Mouse (Mus musculus): ENCODE data around the gene Wars2. TPM values are rescaled to one million over a fixed set of nuclear protein-coding genes. Genes with fewer than 3 reads are reported as not detected.

The Wars2 gene
- 4.6 and 11.3 TPM in 2 replicates for polyA plus RNA-seq (2012; ENCODE audit: insufficient read depth, insufficient read length, missing spikeins)

- Histone ChIP-seq H3K4me1 (ENCODE audit: control insufficient read depth, insufficient read depth, insufficient read length, low read length) (no peaks in the 10 kb centered on the region), H3K4me3 (ENCODE audit: insufficient read depth, low read depth, low read length) (peak within 1 kb of the TSS; percentile 75), H3K27ac (replicated peaks; ENCODE audit: low read depth, low read length) (peak within 1 kb of the TSS; percentile 90)
Observed at GRCm38 (mm10) chr3:99140940-99141854, at the start of gene Wars2. Wars2 (plus strand) TSS chr3:99141068.

GRCm38 (mm10) chr3:99096816-99097215 lies 44.1 kb upstream of the Wars2 start:
- no peaks in the 10 kb centered on the region for H3K4me1 ChIP-seq (ENCODE audit: control insufficient read depth, insufficient read depth, insufficient read length, low read length)
- no peak overlapping the region for H3K27ac ChIP-seq (replicated peaks; ENCODE audit: low read depth, low read length)
- no peak overlapping the region for H3K4me3 ChIP-seq (ENCODE audit: insufficient read depth, low read depth, low read length)

GRCm38 (mm10) chr3:99110353-99111213 lies 30.3 kb upstream of the Wars2 start:
- no peaks in the 10 kb centered on the region for H3K4me1 ChIP-seq (ENCODE audit: control insufficient read depth, insufficient read depth, insufficient read length, low read length)
- no peak overlapping the region for H3K27ac ChIP-seq (replicated peaks; ENCODE audit: low read depth, low read length)
- no peak overlapping the region for H3K4me3 ChIP-seq (ENCODE audit: insufficient read depth, low read depth, low read length)

GRCm38 (mm10) chr3:99111214-99111608 lies 29.7 kb upstream of the Wars2 start:
- Histone ChIP-seq H3K27ac (replicated peaks; ENCODE audit: low read depth, low read length) (no peak overlapping the region), H3K4me3 (ENCODE audit: insufficient read depth, low read depth, low read length) (no peak overlapping the region), H3K4me1 (ENCODE audit: control insufficient read depth, insufficient read depth, insufficient read length, low read length) (no peaks in the 10 kb centered on the region)

- no peak overlapping the region for H3K4me3 ChIP-seq (ENCODE audit: insufficient read depth, low read depth, low read length)
- no peaks in the 10 kb centered on the region for H3K4me1 ChIP-seq (ENCODE audit: control insufficient read depth, insufficient read depth, insufficient read length, low read length)
- H3K27ac ChIP-seq (replicated peaks; ENCODE audit: low read depth, low read length): no peak overlapping the region
Observed at GRCm38 (mm10) chr3:99113266-99113837, 27.5 kb upstream of the Wars2 start.

DNA sequence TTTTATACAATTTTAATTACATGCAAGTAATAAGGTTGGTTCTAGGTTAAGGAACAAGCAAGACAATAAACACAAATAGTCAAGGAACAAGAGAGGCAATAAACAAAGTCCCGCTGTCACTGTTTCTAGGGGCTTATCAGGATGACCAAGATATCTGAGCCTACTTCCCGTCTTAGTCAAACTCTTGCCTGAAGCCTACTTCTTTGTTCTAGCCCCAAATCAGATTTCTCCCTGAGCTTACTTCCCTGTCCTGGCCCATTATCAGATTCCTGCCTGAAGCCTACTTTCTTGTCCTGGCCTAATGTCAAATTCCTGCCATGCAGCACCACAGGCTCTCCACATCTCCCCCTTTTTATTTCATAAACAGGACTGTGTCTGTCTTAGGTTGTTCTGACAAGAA lies 19.9 kb upstream of the Wars2 start:
- no peak overlapping the region for H3K27ac ChIP-seq (replicated peaks; ENCODE audit: low read depth, low read length)
- H3K4me1 ChIP-seq (ENCODE audit: control insufficient read depth, insufficient read depth, insufficient read length, low read length): no peaks in the 10 kb centered on the region
- H3K4me3 ChIP-seq (ENCODE audit: insufficient read depth, low read depth, low read length): no peak overlapping the region

DNA sequence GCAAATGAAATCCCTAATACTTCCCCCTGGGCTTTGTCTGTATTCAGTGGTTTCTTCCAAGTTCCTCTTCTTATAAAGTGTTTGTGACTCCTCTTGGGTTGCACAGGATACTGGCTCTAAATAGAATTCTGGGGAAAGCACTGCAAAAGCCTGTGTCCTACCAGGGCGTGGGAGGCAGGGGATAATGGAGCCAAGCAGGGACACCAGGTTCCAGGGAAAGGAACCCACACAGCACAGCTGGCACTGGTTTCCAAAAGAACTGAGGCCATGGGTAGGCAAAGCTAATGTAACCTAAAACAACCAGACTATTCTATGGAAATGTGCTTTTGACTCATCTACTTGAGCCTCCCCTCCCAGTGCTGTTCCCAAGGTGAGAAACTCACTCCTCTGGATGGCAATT lies 10.3 kb upstream of the Wars2 start:
- no peaks in the 10 kb centered on the region for H3K4me1 ChIP-seq (ENCODE audit: control insufficient read depth, insufficient read depth, insufficient read length, low read length)

GRCm38 (mm10) chr3:99131973-99132372 lies 8.9 kb upstream of the Wars2 start:
- Histone ChIP-seq H3K4me3 (ENCODE audit: insufficient read depth, low read depth, low read length) (no peak overlapping the region), H3K27ac (replicated peaks; ENCODE audit: low read depth, low read length) (no peak overlapping the region), H3K4me1 (ENCODE audit: control insufficient read depth, insufficient read depth, insufficient read length, low read length) (no peaks in the 10 kb centered on the region)

More for the DNA sequence above, 10.3 kb upstream of the Wars2 start:
- Histone ChIP-seq H3K27ac (replicated peaks; ENCODE audit: low read depth, low read length) (no peak overlapping the region), H3K4me3 (ENCODE audit: insufficient read depth, low read depth, low read length) (no peak overlapping the region)

- no peak overlapping the region for H3K27ac ChIP-seq (replicated peaks; ENCODE audit: low read depth, low read length)
- no peaks in the 10 kb centered on the region for H3K4me1 ChIP-seq (ENCODE audit: control insufficient read depth, insufficient read depth, insufficient read length, low read length)
- H3K4me3 ChIP-seq (ENCODE audit: insufficient read depth, low read depth, low read length): no peak overlapping the region
Observed at GRCm38 (mm10) chr3:99133913-99134312, 7.0 kb upstream of the Wars2 start.

DNA sequence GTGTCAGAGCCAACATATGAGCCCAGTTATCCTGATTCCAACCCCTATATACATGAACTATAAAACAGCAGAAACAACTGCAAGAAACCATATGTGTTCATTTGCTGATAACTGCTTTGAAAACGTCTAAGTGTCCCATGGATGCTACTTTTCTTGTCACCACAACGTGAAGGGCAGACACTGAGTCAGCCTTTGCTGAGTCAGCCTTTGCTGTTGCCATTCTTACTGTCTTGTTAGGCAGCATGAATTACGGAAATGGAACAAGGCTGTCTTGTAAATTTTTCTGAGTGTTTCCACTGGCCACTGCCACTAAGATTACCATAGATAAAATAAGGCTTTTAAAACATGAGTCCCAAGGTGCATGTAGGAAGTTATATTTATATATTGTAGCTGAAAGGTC lies 7.0 kb downstream of the Wars2 start:
- H3K27ac ChIP-seq (replicated peaks; ENCODE audit: low read depth, low read length): no peak overlapping the region
- no peaks in the 10 kb centered on the region for H3K4me1 ChIP-seq (ENCODE audit: control insufficient read depth, insufficient read depth, insufficient read length, low read length)
- H3K4me3 ChIP-seq (ENCODE audit: insufficient read depth, low read depth, low read length): no peak overlapping the region

GRCm38 (mm10) chr3:99149035-99149434 lies 8.2 kb downstream of the Wars2 start:
- no peak overlapping the region for H3K27ac ChIP-seq (replicated peaks; ENCODE audit: low read depth, low read length)
- no peak overlapping the region for H3K4me3 ChIP-seq (ENCODE audit: insufficient read depth, low read depth, low read length)
- H3K4me1 ChIP-seq (ENCODE audit: control insufficient read depth, insufficient read depth, insufficient read length, low read length): no peaks in the 10 kb centered on the region

GRCm38 (mm10) chr3:99156286-99156685 lies 15.4 kb downstream of the Wars2 start:
- Histone ChIP-seq H3K4me3 (ENCODE audit: insufficient read depth, low read depth, low read length) (no peak overlapping the region), H3K27ac (replicated peaks; ENCODE audit: low read depth, low read length) (no peak overlapping the region)

GRCm38 (mm10) chr3:99156987-99157386 lies 16.1 kb downstream of the Wars2 start:
- H3K4me1 ChIP-seq (ENCODE audit: control insufficient read depth, insufficient read depth, insufficient read length, low read length): no peaks in the 10 kb centered on the region
- no peak overlapping the region for H3K4me3 ChIP-seq (ENCODE audit: insufficient read depth, low read depth, low read length)
- H3K27ac ChIP-seq (replicated peaks; ENCODE audit: low read depth, low read length): no peak overlapping the region

More at GRCm38 (mm10) chr3:99156286-99156685, 15.4 kb downstream of the Wars2 start:
- no peaks in the 10 kb centered on the region for H3K4me1 ChIP-seq (ENCODE audit: control insufficient read depth, insufficient read depth, insufficient read length, low read length)

GRCm38 (mm10) chr3:99157451-99158015 lies 16.7 kb downstream of the Wars2 start:
- Histone ChIP-seq H3K4me1 (ENCODE audit: control insufficient read depth, insufficient read depth, insufficient read length, low read length) (no peaks in the 10 kb centered on the region), H3K4me3 (ENCODE audit: insufficient read depth, low read depth, low read length) (no peak overlapping the region), H3K27ac (replicated peaks; ENCODE audit: low read depth, low read length) (no peak overlapping the region)

DNA sequence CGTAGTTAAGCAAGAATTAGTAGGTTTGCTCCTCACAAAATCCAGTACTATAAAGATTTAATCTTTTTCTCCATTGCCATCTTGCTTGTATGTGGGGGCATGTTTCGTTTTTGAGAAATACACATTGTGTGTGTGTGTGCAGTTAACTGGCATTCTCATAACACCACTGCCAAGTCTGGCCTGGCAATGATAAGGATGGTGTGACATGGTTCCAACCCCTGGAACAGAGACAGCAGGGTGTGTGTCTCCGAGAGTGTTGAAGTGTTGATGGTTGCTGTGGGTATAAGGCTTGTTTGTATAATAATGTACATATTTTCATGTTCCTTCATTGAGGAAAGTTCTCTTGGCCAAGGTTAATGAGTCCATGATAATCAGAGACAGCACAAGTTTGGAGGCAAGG lies 19.1 kb downstream of the Wars2 start:
- Histone ChIP-seq H3K4me1 (ENCODE audit: control insufficient read depth, insufficient read depth, insufficient read length, low read length) (no peaks in the 10 kb centered on the region), H3K4me3 (ENCODE audit: insufficient read depth, low read depth, low read length) (no peak overlapping the region), H3K27ac (replicated peaks; ENCODE audit: low read depth, low read length) (no peak overlapping the region)

Data from brown adipose tissue, adult 24 weeks (tissue).